In genomic region chr2:27235729-27236128, GRCm38 (mm10) we compare ENCODE assay signal across 9 mouse cellular contexts. TPM values are rescaled to one million over a fixed set of nuclear protein-coding genes. Genes with fewer than 3 reads are reported as not detected.
A peak's percentile ranks its signal among the peaks of the same experiment; 100 is the strongest.
DNase-seq lines count a peak whose midpoint lies in the region; ATAC-seq and TF ChIP-seq lines count a peak whose summit lies in the region.
"Had no signal": no experiment of that assay in that cellular context is flagged by ENCODE, and none has a peak within 500 bp of the region (broad histone marks: within the 10 kb centered on the region; RNA-seq: fewer than 3 reads in every experiment).

No protein-coding gene starts in this region.

- no peak overlapping the region for H3K4me3 ChIP-seq in cortical plate, adult 2 months (ENCODE audit: insufficient read depth, low read length)
- H3K4me3 ChIP-seq: stomach, embryonic 15.5 days had no signal

- ATAC-seq in activated CD4-positive, CD25-positive, alpha-beta regulatory T cell, adult 4 months: no peak

- no peak overlapping the region for H3K27ac ChIP-seq in cortical plate, adult 2 months (ENCODE audit: insufficient read depth, low read length)
- H3K27ac ChIP-seq: stomach, embryonic 15.5 days had no signal

- DNase-seq in B cell, adult 2 months: peak; percentile 72 to 73
- peak; percentile 82 for DNase-seq in NIH3T3 (ENCODE audit: low read depth)
- peak; percentile 70 to 78 for DNase-seq in gastrocnemius, postnatal 4 days (ENCODE audit: low spot score in 2 of 2)
- peak; percentile 67 for DNase-seq in layer of hippocampus, adult 9-11 months
- DNase-seq in lung, postnatal 25 days (ENCODE audit: low spot score): peak; percentile 57
- DNase-seq in right cerebral cortex, postnatal 25 days: peak; percentile 74

- TF ChIP-seq CTCF in cortical plate, adult 2 months (IDR thresholded peaks at IDR 0.05; ENCODE audit: extremely low read depth, insufficient read depth, low read length): peak; percentile 89

- TF ChIP-seq POLR2A in cortical plate, adult 2 months (IDR thresholded peaks at IDR 0.05; ENCODE audit: extremely low read depth, insufficient read depth, low read length): no peak

- H3K4me1 ChIP-seq in cortical plate, adult 2 months (ENCODE audit: control insufficient read depth, insufficient read depth, low read length): peaks cover 4% of the 10 kb centered on the region; the same call in 1 of the 2 replicates

RNA-seq across cellular contexts. Expression of gene Sardh, which starts 12.4 kb away (rescaled TPM):
- 7.9 and 8.3 TPM in 2 replicates for polyA plus RNA-seq in cortical plate, adult 2 months (2012; rRNA removed)
- total RNA-seq in gastrocnemius, postnatal 4 days (2021): 1 to 10 TPM; 8.9 to 9.8 TPM
- 1 to 10 TPM; 3.0 to 4.7 TPM for polyA plus RNA-seq in activated CD4-positive, CD25-positive, alpha-beta regulatory T cell, adult 4 months (2017; shearing (Covaris generic))
